Mouse (Mus musculus) liver, postnatal 0 days (tissue): Measurements from ENCODE around the gene Fn1. TPM values are rescaled to one million over a fixed set of nuclear protein-coding genes. Genes with fewer than 3 reads are reported as not detected.

Source experiments
- ATAC-seq: fragments of 200-750 bp; cut with Nextera tagmentation; 2 replicates; pipeline ENCODE4 v1.8.0; 2017; ENCODE audit warnings: mild to moderate bottlenecking, moderate library complexity
- DNase-seq: peaks from one replicate; pipeline ENCODE4 v3.0.0-alpha.2; 2016
- H3K27ac ChIP-seq: fragments of 300-500 bp; sonication (generic); 2 replicates; pipeline ENCODE4 v1.5.1; 2014; ENCODE audit warnings: antibody characterized with exemption, moderate library complexity, mild to moderate bottlenecking, low read depth
- H3K27me3 ChIP-seq: fragments of 300-500 bp; sonication (generic); 2 replicates; pipeline ENCODE4 v1.6.1; 2014; ENCODE audit warnings: low read length, control low read depth, mixed read lengths; ENCODE audit not compliant: insufficient read depth
- H3K36me3 ChIP-seq: fragments of 300-500 bp; sonication (generic); replicated peaks from 2 replicates; pipeline ENCODE4 v1.6.1; 2014; ENCODE audit warnings: mild to moderate bottlenecking, control low read depth, low read length, moderate library complexity, mixed read lengths; ENCODE audit not compliant: insufficient read depth
- H3K4me1 ChIP-seq: fragments of 300-500 bp; sonication (generic); 2 replicates; pipeline ENCODE4 v1.6.1; 2014; ENCODE audit warnings: antibody characterized with exemption, mild to moderate bottlenecking, control low read depth; ENCODE audit not compliant: insufficient read depth
- H3K4me2 ChIP-seq: fragments of 300-500 bp; sonication (generic); 2 replicates; pipeline ENCODE4 v1.6.1; 2014; ENCODE audit warnings: low read depth, mild to moderate bottlenecking, low read length, moderate library complexity, mixed read lengths
- H3K4me3 ChIP-seq: fragments of 300-500 bp; sonication (generic); 2 replicates; pipeline ENCODE4 v1.5.1; 2014; ENCODE audit warnings: low read depth, low read length
- H3K9ac ChIP-seq: fragments of 300-500 bp; sonication (generic); replicated peaks from 2 replicates; pipeline ENCODE4 v1.6.1; 2014; ENCODE audit warnings: mild to moderate bottlenecking, moderate library complexity
- H3K9me3 ChIP-seq: fragments of 300-500 bp; sonication (generic); 2 replicates; pipeline ENCODE4 v1.6.1; 2016; ENCODE audit warnings: mild to moderate bottlenecking, control low read depth, low read length, mixed read lengths
- CTCF ChIP-seq: sonication (generic); IDR thresholded peaks from 2 replicates; pipeline ENCODE4 v1.5.1; 2016; ENCODE audit warnings: antibody characterized with exemption, low read depth
- EP300 ChIP-seq: IDR thresholded peaks from 2 replicates; pipeline ENCODE4 v1.6.1; 2016; ENCODE audit warnings: antibody characterized with exemption, low read depth, mild to moderate bottlenecking
- WGBS: fragments of 180-500 bp; shearing (Covaris S2); extraction: QIAGEN DNeasy Blood & Tissue Kit; methylation state at CpG from one replicate; pipeline ENCODE4 v1.1.7; 2014; ENCODE audit not compliant: insufficient replicate concordance; 5-methylcytosine and 5-hydroxymethylcytosine counted together
- polyA plus RNA-seq: library from polyadenylated mRNA; unstranded; fragments of >200 nt; fragmentation: Nextera tagmentation; extraction: Ambion mirVana; gene quantifications from 2 replicates; pipeline ENCODE4 v1.2.1, GENCODE M21; 2015

The Fn1 gene
- polyA plus RNA-seq, 1 experiment from 2014 or later, result 450 TPM

DNA sequence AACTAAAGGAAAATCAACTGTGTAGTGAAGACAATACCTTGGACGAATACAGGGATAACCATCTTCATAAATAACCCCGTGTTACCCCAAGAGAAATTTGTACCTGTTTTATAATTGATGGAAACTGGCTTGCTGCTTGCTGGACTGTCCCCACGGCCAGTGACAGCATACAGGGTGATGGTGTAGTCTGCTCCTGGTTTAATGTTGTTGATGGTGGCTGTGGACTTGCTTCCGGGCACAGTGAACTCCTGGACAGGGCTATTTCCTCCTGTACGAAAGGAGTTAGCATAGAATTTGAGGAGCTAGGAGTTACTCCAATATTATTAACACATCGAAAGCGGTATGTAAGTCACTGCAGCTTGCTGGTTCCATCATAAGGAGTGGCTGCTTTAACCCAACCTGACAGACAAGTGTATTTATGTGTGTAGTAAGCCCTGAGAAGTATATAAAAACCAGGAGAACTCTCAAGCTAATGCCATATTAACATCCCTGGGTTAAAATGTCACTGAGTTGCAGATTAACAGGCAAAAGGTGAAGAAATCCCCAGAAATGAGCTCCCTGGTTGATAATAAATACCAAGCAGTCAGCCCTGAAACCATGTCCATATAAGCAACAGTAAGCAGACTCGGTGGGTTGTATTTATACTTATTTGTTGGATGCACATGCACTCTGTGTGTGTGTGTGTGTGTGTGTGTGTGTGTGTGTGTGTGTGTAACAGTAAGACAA lies 46.2 kb downstream of the Fn1 start:
- ATAC-seq (no peak), DNase-seq (no peak)
- H3K4me3 ChIP-seq, result no peak overlapping the region
- no peaks in the 10 kb centered on the region for H3K27me3 ChIP-seq
- peaks cover 49% of the 10 kb centered on the region for H3K36me3 ChIP-seq
- TF ChIP-seq CTCF (no peak), EP300 (no peak)
- H3K4me1 ChIP-seq, result no peaks in the 10 kb centered on the region
- H3K4me2 ChIP-seq, result no peak overlapping the region
- no peak overlapping the region for H3K27ac ChIP-seq
- 83% methylated on average over 8 of the region's 8 CpGs for WGBS
- H3K9me3 ChIP-seq, result no peaks in the 10 kb centered on the region
- no peak overlapping the region for H3K9ac ChIP-seq

DNA sequence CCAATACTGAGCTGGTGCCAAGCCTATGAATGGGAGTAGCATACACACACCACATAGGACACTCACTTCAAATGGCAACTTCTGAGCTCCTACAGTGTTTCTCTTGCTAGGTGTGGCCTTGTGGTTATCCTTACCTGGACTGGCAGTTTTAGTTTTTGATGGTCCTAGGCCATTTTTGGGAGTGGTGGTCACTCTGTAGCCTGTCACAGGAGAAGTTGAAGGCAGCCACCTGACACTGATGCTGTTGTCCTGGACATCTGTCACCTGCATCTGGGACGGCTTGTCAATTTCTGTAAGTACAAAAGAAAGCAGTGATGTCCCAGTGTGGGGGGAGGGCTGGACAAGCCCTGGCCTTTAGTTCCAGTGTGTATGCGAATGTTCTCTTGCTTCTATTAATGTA lies 47.2 kb downstream of the Fn1 start:
- no peak overlapping the region for H3K9ac ChIP-seq
- H3K36me3 ChIP-seq, result peaks cover 43% of the 10 kb centered on the region
- no peak for TF ChIP-seq CTCF
- no peak for TF ChIP-seq EP300
- no peaks in the 10 kb centered on the region for H3K9me3 ChIP-seq
- no peaks in the 10 kb centered on the region for H3K27me3 ChIP-seq
- H3K4me3 ChIP-seq, result no peak overlapping the region
- H3K4me2 ChIP-seq, result no peak overlapping the region
- ATAC-seq (no peak), DNase-seq (no peak)
- WGBS, result 81% methylated on average over 2 of the region's 2 CpGs
- H3K27ac ChIP-seq, result no peak overlapping the region
- H3K4me1 ChIP-seq, result no peaks in the 10 kb centered on the region

DNA sequence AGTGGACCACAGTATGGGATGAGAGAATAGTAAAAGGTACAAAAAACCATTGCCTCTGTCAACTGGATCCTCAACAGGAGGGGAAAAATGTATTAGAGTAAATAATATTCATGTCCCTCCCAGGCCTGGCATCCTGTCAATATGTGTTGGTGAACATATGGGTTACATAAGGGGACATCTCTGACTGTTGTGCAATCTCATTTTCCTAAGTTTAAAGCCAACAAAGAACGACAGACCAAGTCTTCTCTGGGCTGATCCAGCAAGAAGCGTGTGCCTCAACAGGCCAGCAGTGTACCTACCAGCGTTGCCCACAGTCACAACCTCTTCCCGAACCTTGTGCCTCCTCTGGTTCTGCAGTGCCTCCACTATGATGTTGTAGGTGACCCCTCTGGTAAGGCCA lies 57.6 kb downstream of the Fn1 start:
- TF ChIP-seq CTCF, result no peak
- TF ChIP-seq EP300, result no peak
- 61% methylated on average over 4 of the region's 4 CpGs for WGBS
- H3K36me3 ChIP-seq, result peaks cover 55% of the 10 kb centered on the region
- H3K27me3 ChIP-seq, result no peaks in the 10 kb centered on the region
- no peak overlapping the region for H3K9ac ChIP-seq
- H3K27ac ChIP-seq, result no peak overlapping the region
- ATAC-seq (peak; percentile 9; the same call in 1 of the 2 replicates), DNase-seq (no peak)
- H3K4me2 ChIP-seq, result no peak overlapping the region
- no peaks in the 10 kb centered on the region for H3K9me3 ChIP-seq
- no peaks in the 10 kb centered on the region for H3K4me1 ChIP-seq
- H3K4me3 ChIP-seq, result no peak overlapping the region

DNA sequence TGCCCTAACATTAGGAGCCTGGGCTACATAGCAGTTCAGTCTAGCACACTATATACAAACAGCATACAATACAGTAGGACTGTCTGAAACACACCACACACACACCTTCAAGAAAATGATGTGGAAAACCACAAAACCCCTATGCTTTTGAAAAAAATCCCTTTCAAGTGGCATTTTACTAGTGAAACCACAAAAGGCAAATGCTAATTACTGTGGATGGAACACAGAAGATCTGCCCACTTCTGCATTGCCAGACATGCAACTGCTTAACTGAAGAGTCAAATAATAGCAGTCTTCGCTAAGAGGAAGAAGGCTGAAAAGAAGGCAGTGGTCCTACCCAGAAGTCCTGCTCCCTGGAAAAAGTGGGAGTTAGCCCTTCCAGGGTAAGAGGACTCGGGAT lies 58.7 kb downstream of the Fn1 start:
- H3K4me1 ChIP-seq, result no peaks in the 10 kb centered on the region
- DNase-seq, result no peak
- no peak overlapping the region for H3K4me2 ChIP-seq
- TF ChIP-seq EP300, result no peak
- H3K4me3 ChIP-seq, result no peak overlapping the region
- peaks cover 56% of the 10 kb centered on the region for H3K36me3 ChIP-seq
- H3K9ac ChIP-seq, result no peak overlapping the region
- no peak overlapping the region for H3K27ac ChIP-seq
- no peaks in the 10 kb centered on the region for H3K27me3 ChIP-seq
- WGBS, result 73% methylated on average over 2 of the region's 2 CpGs
- no peak for ATAC-seq
- H3K9me3 ChIP-seq, result no peaks in the 10 kb centered on the region

DNA sequence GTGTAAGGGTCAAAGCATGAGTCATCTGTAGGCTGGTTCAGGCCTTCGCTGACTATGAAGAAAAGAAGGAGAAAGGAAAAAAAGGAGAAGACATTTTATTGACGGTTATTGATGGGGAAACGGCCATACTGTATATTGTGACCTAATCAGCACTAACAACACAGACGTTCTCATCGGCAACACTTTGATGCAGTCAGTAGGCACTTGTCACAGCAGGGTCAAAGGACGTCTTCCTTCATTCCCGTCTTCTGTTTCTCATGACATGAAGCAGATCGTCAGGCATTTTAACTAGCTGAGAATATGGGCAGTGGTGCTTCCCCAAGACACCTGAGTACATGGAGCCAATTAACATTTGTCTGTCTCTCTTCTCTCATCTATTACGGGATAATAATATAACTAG lies 59.8 kb downstream of the Fn1 start:
- no peak for ATAC-seq
- TF ChIP-seq CTCF, result no peak
- TF ChIP-seq EP300, result no peak
- no peak for DNase-seq
- H3K27me3 ChIP-seq, result no peaks in the 10 kb centered on the region
- 84% methylated on average over 9 of the region's 9 CpGs for WGBS
- H3K4me3 ChIP-seq, result no peak overlapping the region
- H3K36me3 ChIP-seq, result peaks cover 58% of the 10 kb centered on the region
- H3K4me1 ChIP-seq, result no peaks in the 10 kb centered on the region
- H3K9ac ChIP-seq, result no peak overlapping the region
- H3K9me3 ChIP-seq, result no peaks in the 10 kb centered on the region
- H3K4me2 ChIP-seq, result no peak overlapping the region
- no peak overlapping the region for H3K27ac ChIP-seq

DNA sequence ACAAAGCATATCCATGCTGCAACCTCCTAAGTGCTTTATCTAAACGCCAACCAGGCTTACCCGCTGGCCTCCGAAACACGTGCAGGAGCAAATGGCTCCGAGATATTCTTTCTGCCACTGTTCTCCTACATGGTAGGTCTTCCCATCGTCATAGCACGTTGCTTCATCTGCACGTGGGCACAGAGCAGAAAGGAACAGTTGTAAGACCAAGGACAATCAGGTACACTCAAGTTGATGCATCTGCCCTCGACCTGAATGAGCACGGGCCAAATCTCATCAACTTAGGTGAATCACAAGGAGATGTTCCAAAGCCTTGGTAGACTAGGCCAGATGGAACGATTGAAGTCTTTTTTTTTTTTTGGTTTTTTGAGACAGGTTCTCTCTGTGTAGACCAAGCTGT lies 63.0 kb downstream of the Fn1 start:
- no peak for ATAC-seq
- no peak overlapping the region for H3K4me3 ChIP-seq
- H3K36me3 ChIP-seq, result peaks cover 55% of the 10 kb centered on the region
- no peak overlapping the region for H3K27ac ChIP-seq
- H3K9me3 ChIP-seq, result no peaks in the 10 kb centered on the region
- H3K27me3 ChIP-seq, result no peaks in the 10 kb centered on the region
- no peaks in the 10 kb centered on the region for H3K4me1 ChIP-seq
- 89% methylated on average over 11 of the region's 11 CpGs for WGBS
- TF ChIP-seq EP300, result no peak
- H3K9ac ChIP-seq, result no peak overlapping the region
- DNase-seq, result no peak
- H3K4me2 ChIP-seq, result no peak overlapping the region

DNA sequence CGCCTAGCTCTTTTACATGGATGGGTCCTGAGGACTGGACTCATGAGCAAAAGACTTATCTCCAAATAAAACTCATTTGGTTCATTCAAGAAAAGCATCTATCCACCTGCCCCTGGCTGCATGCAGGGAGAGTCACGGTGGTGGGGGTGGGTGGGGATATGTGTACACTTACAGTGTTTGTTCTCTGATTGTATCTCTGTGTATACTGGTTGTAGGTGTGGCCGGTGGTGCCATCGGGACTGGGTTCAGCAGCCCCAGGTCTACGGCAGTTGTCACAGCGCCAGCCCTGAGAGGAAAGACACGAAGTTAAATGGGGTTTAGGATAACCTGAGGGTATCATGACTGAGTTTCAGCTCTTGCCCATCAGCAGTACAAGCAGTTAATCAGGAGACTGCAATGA lies 66.3 kb downstream of the Fn1 start:
- WGBS, result 69% methylated on average over 7 of the region's 7 CpGs
- DNase-seq (no peak), ATAC-seq (no peak)
- H3K9ac ChIP-seq, result no peak overlapping the region
- H3K27ac ChIP-seq, result no peak overlapping the region
- no peaks in the 10 kb centered on the region for H3K27me3 ChIP-seq
- H3K9me3 ChIP-seq, result no peaks in the 10 kb centered on the region
- peaks cover 41% of the 10 kb centered on the region for H3K36me3 ChIP-seq
- no peak for TF ChIP-seq EP300
- TF ChIP-seq CTCF, result no peak
- H3K4me3 ChIP-seq, result no peak overlapping the region
- H3K4me1 ChIP-seq, result no peaks in the 10 kb centered on the region
- no peak overlapping the region for H3K4me2 ChIP-seq
